Mouse (Mus musculus) testis, postnatal 14 days (tissue): ENCODE measurements around the gene Tinf2.

Experiments used
- DNase-seq: peaks from one replicate; pipeline ENCODE4 v3.0.0; 2021; ENCODE audit warnings: low spot score

Gene Tinf2

DNA sequence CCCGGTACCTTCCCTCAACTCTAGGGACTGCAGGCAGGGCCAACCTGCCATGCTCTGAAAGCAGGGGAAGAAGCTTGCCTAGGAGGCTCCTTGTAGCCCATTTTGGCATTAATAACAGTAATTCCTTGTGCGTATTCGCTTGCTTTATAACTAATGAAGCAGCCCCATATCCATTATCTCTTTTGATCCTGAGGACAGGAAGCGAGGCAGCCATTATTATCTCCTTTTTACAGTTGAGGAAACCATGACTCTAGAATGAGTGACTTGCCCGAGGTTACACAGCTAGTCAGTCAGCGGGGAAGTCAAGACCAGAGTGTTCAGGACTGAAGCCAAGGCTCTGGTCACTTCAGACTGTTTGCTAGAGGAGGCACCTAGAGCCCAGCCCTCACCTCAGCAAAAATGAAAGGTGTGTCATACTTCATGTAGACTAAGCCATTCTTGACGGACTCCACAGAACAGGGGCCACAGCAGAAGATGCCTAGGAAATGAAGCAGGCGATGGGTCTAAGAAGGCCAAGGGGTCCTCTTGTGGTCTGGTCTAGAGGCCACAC lies 24.5 kb upstream of the Tinf2 start:
- no peak for DNase-seq

GRCm38 (mm10) chr14:55702761-55703160 lies 21.1 kb upstream of the Tinf2 start:
- DNase-seq, result no peak

DNA sequence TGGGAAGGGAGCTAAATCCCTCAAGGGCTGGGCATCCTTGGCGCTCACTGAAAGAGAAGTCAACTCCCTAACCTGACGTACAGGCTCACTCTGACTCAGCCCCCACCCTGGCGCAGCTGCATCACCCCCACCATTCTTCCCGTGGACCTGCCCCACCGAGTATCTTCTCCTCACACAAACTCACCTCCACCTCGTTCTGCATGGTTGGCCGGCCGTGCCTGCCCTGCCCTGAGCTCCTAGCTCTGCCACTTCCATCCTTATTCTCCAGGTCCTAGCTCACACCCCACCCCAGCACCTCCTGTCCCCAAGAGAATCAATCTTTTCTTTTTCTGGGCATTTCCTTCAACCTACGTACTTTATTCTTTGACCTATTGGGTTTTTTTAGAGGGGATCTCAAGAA lies 19.5 kb upstream of the Tinf2 start:
- DNase-seq, result no peak

DNA sequence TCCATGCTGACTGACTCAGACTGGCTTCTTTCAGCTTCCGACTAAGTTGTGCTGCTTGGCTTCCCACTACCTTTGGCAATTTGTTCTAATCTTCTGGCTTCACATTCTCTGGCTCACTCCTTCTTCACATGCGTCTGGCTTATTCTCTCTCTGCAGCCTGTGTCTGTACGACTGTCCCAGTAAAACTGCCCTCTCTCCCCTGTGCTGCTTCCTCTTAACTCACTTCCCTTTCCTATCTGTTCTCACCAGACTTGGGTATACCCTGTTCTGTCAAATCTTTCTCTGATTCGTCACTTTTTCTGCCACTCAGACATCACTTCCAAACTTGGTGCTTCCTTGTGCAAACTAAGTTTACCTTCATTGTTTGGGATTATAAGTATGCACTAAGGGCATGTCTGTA lies 15.6 kb upstream of the Tinf2 start:
- DNase-seq, result no peak

DNA sequence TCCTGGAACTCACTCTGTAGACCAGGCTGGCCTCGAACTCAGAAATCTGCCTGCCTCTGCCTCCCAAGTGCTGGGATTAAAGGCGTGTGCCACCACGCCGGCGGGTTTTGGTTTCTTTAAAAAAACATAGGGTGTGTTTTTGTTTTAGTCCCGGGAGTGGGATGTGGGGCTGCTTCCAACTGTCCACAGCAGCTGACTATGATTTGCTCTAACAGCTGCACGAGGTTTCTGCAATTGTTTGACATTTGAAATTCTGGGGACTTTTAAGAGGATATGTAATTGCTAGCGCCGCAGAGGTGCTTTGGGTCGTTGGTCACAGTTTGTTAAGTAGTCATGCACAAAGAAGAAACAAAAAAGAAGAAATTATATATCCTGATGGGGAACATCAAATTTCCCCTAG lies 7.8 kb upstream of the Tinf2 start:
- no peak for DNase-seq

DNA sequence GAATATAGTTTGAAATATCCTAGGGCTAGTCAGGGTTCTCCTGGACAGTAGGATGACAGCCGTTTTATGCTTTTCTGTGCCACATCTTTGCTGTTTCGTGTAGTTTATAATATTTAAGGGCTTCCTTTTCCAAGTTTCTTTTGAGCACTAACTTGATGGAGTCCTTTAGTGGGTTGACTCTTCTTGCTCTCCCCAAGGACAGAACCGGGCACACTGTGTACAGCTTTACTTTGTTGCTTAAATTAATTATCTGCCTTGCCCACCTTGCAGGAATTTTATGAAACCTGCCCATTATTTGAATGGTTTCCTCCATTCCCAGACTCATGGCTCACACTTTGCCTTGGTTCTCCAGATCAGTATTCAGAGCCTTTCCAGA lies 486 bp upstream of the Tinf2 start:
- no peak for DNase-seq

- DNase-seq, result no peak
Measured at GRCm38 (mm10) chr14:55677615-55678014, 4.0 kb downstream of the Tinf2 start.

- DNase-seq, result no peak
Measured at GRCm38 (mm10) chr14:55672741-55673060, 8.9 kb downstream of the Tinf2 start.

- peak; percentile 94 for DNase-seq
Measured at GRCm38 (mm10) chr14:55671833-55672740, 9.5 kb downstream of the Tinf2 start, which contains the start of the genes Gmpr2 and Nedd8. Gene Gmpr2, plus strand, starts transcription at chr14:55671941. Gene Nedd8, minus strand, starts transcription at chr14:55672124.

DNA sequence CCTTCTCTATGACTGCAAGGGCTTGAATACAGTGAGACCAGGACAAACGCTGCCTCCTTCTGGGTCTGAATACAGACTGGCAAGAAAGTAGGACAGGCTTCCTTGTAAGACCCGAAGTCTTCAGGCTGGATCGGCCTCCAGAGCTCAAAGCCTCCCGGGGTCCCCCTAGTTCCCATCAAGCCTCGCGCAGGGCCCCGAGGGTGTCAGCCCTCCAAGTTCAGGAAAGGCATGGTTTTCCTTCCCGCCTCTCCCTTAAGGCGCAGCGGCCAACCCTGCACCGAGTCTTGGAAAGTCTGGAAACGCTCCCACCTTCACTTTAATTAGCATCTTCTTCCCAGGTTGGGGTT lies 10.2 kb downstream of the Tinf2 start:
- DNase-seq, result no peak

- no peak for DNase-seq
Measured at GRCm38 (mm10) chr14:55660636-55661035, 21.0 kb downstream of the Tinf2 start.

GRCm38 (mm10) chr14:55659960-55660573 lies 21.6 kb downstream of the Tinf2 start, which contains the start of gene Mdp1:
Gene Mdp1, minus strand, starts transcription at chr14:55660508.
- peak; percentile 79 for DNase-seq

GRCm38 (mm10) chr14:55658011-55658410 lies 23.6 kb downstream of the Tinf2 start:
- no peak for DNase-seq

DNA sequence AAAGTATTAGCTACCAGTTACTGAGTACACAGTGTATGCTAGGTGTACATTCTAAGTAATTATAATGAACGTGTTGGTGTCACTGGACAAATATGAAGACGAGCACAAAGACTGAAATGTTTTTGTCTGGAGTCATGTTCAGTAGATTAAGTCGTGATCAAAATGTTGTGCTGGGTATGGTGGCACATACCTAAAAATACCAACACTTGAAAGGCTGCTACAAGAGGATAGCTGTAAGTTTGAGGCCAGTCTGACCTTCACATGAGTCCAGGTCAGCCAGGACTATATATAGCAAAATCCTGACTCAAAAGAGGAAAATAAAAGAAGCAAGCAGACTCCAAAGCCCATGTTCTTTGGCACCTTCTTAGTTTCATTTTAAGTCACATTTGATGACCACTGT lies 24.7 kb downstream of the Tinf2 start:
- DNase-seq, result no peak

DNA sequence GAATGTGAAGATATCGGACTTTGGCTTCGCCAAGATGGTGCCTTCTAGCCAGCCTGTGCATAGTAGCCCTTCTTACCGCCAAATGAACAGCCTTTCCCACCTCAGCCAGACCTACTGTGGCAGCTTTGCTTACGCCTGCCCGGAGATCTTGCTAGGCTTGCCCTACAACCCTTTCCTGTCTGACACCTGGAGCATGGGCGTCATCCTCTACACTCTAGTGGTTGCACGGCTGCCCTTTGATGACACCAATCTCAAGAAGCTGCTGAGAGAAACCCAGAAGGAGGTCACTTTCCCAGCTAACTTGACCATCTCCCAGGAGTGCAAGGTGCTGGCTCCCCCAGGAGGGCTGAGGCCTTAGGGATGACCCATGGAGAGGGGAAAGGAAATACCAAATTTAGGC lies 30.1 kb downstream of the Tinf2 start:
- DNase-seq, result no peak

DNA sequence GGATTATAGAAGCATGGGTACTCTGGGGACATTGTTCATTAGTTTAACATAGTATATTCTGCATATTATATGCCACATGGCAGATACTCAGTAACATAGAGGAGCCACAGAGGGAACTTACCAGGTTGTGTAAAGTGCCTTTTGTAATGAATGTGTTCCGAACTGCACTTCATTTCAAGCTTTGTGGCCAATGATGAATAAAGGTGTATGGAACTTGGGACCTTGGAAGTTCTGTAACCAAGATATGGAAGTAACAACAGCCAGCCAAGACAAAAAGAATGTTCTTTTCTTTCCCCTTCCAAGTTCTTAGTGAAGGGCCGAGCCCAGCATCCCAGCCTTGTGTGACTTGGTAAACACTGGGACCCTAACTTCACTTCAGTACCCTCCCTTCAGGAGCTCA lies 31.7 kb downstream of the Tinf2 start, which contains the start of gene Tssk4:
Tssk4 (plus strand) TSS at position 301 of the 400 bp plus-strand sequence.
- DNase-seq, result no peak

DNA sequence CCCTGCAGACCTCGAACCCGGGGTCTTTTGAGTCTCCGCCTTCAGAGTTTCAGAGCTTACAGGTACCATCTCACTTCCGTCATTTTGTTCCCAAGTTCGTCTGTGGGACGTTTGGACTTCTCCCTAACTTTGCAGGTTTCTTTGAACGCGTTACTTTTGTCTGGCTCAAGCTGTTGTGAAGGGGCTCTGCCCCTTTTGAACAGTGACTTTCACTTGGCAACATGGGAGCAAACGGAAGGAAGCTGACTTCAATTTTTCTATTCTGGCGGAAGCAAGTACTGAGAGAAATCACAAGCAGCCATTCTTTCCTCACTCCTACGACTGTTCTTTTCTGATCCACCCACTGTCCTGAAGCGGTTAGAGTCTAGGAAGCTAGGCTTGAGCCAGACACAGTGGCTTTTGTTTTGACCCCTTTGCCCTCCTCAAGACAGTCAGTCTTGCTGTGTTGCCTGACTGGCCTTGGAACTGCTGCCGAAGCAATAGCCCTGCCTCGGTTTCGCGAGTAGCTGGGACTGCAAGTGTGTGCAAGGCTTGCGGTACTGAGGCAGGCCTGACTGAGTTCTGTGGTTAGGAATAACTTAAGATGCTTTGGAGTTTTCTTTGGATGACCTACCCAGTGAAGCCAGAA lies 37.2 kb downstream of the Tinf2 start:
- DNase-seq, result no peak

GRCm38 (mm10) chr14:55643060-55643907 lies 38.3 kb downstream of the Tinf2 start, which contains the start of gene Tm9sf1:
Gene Tm9sf1, minus strand, starts transcription at chr14:55643806.
- DNase-seq, result peak; percentile 86

GRCm38 (mm10) chr14:55642679-55643059 lies 39.0 kb downstream of the Tinf2 start:
- no peak for DNase-seq

DNA sequence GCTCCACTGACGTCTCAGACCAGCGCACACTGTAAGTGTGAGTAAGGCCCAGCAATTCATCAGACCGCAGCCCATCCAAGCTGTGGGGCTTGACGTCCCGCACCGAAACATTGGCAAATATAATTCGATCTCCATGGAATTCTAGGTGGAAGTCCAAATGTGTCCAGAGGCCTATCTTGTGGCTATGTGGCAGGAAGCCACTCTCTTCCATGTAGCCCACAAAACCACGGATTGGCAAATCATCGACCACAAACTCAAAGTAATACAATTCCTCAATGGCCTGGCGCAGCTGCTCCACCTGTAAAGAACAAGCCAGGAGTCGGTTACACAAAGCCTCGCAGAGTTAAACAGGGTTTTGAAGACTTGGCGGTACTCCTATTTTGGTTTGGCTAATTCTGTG lies 40.3 kb downstream of the Tinf2 start:
- no peak for DNase-seq

GRCm38 (mm10) chr14:55640816-55641215 lies 40.8 kb downstream of the Tinf2 start:
- no peak for DNase-seq

- DNase-seq, result no peak
Measured at GRCm38 (mm10) chr14:55637795-55638194, 43.8 kb downstream of the Tinf2 start, which contains the start of gene Gm49378. Gene Gm49378, minus strand, starts transcription at chr14:55637895.
